Mouse (Mus musculus) midbrain, postnatal 0 days (tissue): Measurements from ENCODE around the gene Mrps35. TPM values are rescaled to one million over a fixed set of nuclear protein-coding genes. Genes with fewer than 3 reads are reported as not detected.
A peak's percentile ranks its signal among the peaks of the same experiment; 100 is the strongest.

Experiments used
- ATAC-seq: fragments of 200-750 bp; cut with Nextera tagmentation; 2 replicates; pipeline ENCODE4 v1.8.0; 2017; ENCODE audit warnings: moderate number of reproducible peaks, mild to moderate bottlenecking, moderate TSS enrichment, moderate library complexity; ENCODE audit not compliant: low FRiP score
- DNase-seq: peaks from one replicate; pipeline ENCODE4 v3.0.0-alpha.2; 2015; ENCODE audit warnings: low spot score
- H3K27ac ChIP-seq: fragments of 300-500 bp; sonication (generic); 2 replicates; pipeline ENCODE4 v1.5.1; 2014; ENCODE audit warnings: low read depth, mild to moderate bottlenecking, low read length, mixed read lengths
- H3K27me3 ChIP-seq: fragments of 300-500 bp; sonication (generic); 2 replicates; pipeline ENCODE4 v1.6.1; 2014; ENCODE audit warnings: low read length, control low read depth, mixed read lengths; ENCODE audit not compliant: insufficient read depth
- H3K36me3 ChIP-seq: fragments of 300-500 bp; sonication (generic); 2 replicates; pipeline ENCODE4 v1.6.1; 2014; ENCODE audit warnings: low read length, control low read depth, mixed read lengths; ENCODE audit not compliant: insufficient read depth
- H3K4me1 ChIP-seq: fragments of 300-500 bp; sonication (generic); 2 replicates; pipeline ENCODE4 v1.6.1; 2014; ENCODE audit warnings: mild to moderate bottlenecking, control low read depth, antibody characterized with exemption, low read length, mixed read lengths; ENCODE audit not compliant: insufficient read depth
- H3K4me2 ChIP-seq: fragments of 300-500 bp; sonication (generic); 2 replicates; pipeline ENCODE4 v1.6.1; 2014; ENCODE audit warnings: low read depth, mild to moderate bottlenecking, low read length, mixed read lengths; ENCODE audit not compliant: poor library complexity, severe bottlenecking
- H3K4me3 ChIP-seq: fragments of 300-500 bp; sonication (generic); 2 replicates; pipeline ENCODE4 v1.5.1; 2014; ENCODE audit warnings: low read depth, mild to moderate bottlenecking, low read length, moderate library complexity
- H3K9ac ChIP-seq: fragments of 300-500 bp; sonication (generic); replicated peaks from 2 replicates; pipeline ENCODE4 v1.6.1; 2014; ENCODE audit warnings: mild to moderate bottlenecking, low read length, moderate library complexity, mixed read lengths; ENCODE audit not compliant: poor library complexity, severe bottlenecking
- H3K9me3 ChIP-seq: fragments of 300-500 bp; sonication (generic); 2 replicates; pipeline ENCODE4 v1.6.1; 2016; ENCODE audit warnings: low read length, control low read depth
- CTCF ChIP-seq: IDR thresholded peaks from 2 replicates; pipeline ENCODE4 v1.5.1; 2016; ENCODE audit warnings: antibody characterized with exemption, mild to moderate bottlenecking
- WGBS: fragments of 180-500 bp; shearing (Covaris S2); extraction: QIAGEN DNeasy Blood & Tissue Kit; methylation state at CpG from one replicate; pipeline ENCODE4 v1.1.7; 2014; 5-methylcytosine and 5-hydroxymethylcytosine counted together
- polyA plus RNA-seq: library from polyadenylated mRNA; unstranded; fragments of >200 nt; fragmentation: Nextera tagmentation; extraction: Ambion mirVana; gene quantifications from 2 replicates; pipeline ENCODE4 v1.2.1, GENCODE M21; 2015
- total RNA-seq: library from RNA; depleted of rRNA; stranded (reverse); fragments of >200 nt; gene quantifications from 2 replicates; pipeline ENCODE4 v1.2.3, GENCODE M21; 2014

Mrps35 gene
- total and polyA plus RNA-seq, 2 experiments from 2014 or later, result 8.9 to 61.0 TPM

GRCm38 (mm10) chr6:147032303-147032925 is 10.2 kb upstream of the Mrps35 start, which contains the start of gene Rep15:
TSS of gene Rep15 (plus strand) at chr6:147032584.
- ATAC-seq (no peak), DNase-seq (no peak)
- H3K27me3 ChIP-seq, result no peaks in the 10 kb centered on the region
- 0 out of 2 replicates have a peak, but pooled peaks cover 8% of the 10 kb centered on the region for H3K36me3 ChIP-seq
- no peak for TF ChIP-seq CTCF
- no peak within 1 kb of the TSS for H3K9ac ChIP-seq
- no peaks in the 10 kb centered on the region for H3K4me1 ChIP-seq
- WGBS, result 40% methylated on average over 13 of the region's 13 CpGs
- H3K27ac ChIP-seq, result no peak within 1 kb of the TSS
- no peak within 1 kb of the TSS for H3K4me2 ChIP-seq
- no peak within 1 kb of the TSS for H3K4me3 ChIP-seq
- H3K9me3 ChIP-seq, result no peaks in the 10 kb centered on the region

DNA sequence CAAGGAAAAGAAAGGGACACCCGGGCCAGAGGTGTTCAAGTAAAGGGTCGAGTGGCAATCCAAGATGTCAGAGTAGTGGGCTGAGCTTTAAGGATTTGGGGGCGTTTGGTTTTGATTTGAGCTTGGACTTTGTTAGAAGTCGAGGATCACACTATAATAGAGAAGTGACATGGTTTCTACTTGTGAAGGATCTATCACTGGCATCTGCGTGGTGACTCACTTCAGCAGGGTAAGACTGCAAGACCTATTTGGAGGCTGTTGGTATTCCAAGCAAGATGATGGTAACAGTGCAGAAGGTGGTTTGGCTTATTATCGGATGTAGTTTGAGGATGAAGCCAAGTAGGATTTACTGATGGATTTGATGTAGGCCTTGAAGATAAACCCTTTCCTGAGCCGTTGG is 1.1 kb downstream of the Mrps35 start:
- peak overlapping the region; percentile 75 for H3K4me3 ChIP-seq
- no peak for TF ChIP-seq CTCF
- peaks cover 13% of the 10 kb centered on the region for H3K36me3 ChIP-seq
- H3K4me2 ChIP-seq, result peak overlapping the region; percentile 68
- DNase-seq (no peak), ATAC-seq (no peak)
- peaks cover 6% of the 10 kb centered on the region; the same call in 1 of the 2 replicates for H3K4me1 ChIP-seq
- H3K27ac ChIP-seq, result no peak overlapping the region
- WGBS, result 45% methylated on average over 7 of the region's 7 CpGs
- no peaks in the 10 kb centered on the region; the same call in 1 of the 2 replicates for H3K27me3 ChIP-seq
- H3K9me3 ChIP-seq, result no peaks in the 10 kb centered on the region
- H3K9ac ChIP-seq, result peak overlapping the region; percentile 95

GRCm38 (mm10) chr6:147049239-147049805 is 6.8 kb downstream of the Mrps35 start:
- no peaks in the 10 kb centered on the region for H3K4me1 ChIP-seq
- H3K9me3 ChIP-seq, result no peaks in the 10 kb centered on the region
- no peak overlapping the region for H3K4me2 ChIP-seq
- no peak overlapping the region for H3K4me3 ChIP-seq
- no peak for TF ChIP-seq CTCF
- H3K27ac ChIP-seq, result no peak overlapping the region
- DNase-seq (no peak), ATAC-seq (no peak)
- no peak overlapping the region for H3K9ac ChIP-seq
- H3K36me3 ChIP-seq, result peaks cover 37% of the 10 kb centered on the region
- H3K27me3 ChIP-seq, result no peaks in the 10 kb centered on the region
- 97% methylated on average over 13 of the region's 13 CpGs for WGBS

- no peaks in the 10 kb centered on the region for H3K4me1 ChIP-seq
- ATAC-seq, result no peak
- H3K9ac ChIP-seq, result no peak overlapping the region
- H3K9me3 ChIP-seq, result no peaks in the 10 kb centered on the region
- no peak overlapping the region for H3K27ac ChIP-seq
- no peak overlapping the region for H3K4me3 ChIP-seq
- no peak for TF ChIP-seq CTCF
- H3K27me3 ChIP-seq, result no peaks in the 10 kb centered on the region
- WGBS, result 98% methylated on average over 8 of the region's 8 CpGs
- no peak overlapping the region for H3K4me2 ChIP-seq
- no peak for DNase-seq
- peaks cover 57% of the 10 kb centered on the region for H3K36me3 ChIP-seq
Measured at GRCm38 (mm10) chr6:147051666-147052065, 9.1 kb downstream of the Mrps35 start.

- Histone ChIP-seq H3K27me3 (no peaks in the 10 kb centered on the region), H3K9me3 (no peaks in the 10 kb centered on the region), H3K4me1 (no peaks in the 10 kb centered on the region), H3K4me2 (no peak overlapping the region), H3K36me3 (peaks cover 52% of the 10 kb centered on the region), H3K4me3 (no peak overlapping the region), H3K9ac (no peak overlapping the region), H3K27ac (no peak overlapping the region)
- ATAC-seq (no peak), DNase-seq (no peak)
- TF ChIP-seq CTCF, result no peak
- WGBS, result 91% methylated on average over 9 of the region's 9 CpGs
Measured at GRCm38 (mm10) chr6:147052440-147052839, 9.9 kb downstream of the Mrps35 start.
